Mouse (Mus musculus): ENCODE results near the gene Tas2r114.

The Tas2r114 gene

DNA sequence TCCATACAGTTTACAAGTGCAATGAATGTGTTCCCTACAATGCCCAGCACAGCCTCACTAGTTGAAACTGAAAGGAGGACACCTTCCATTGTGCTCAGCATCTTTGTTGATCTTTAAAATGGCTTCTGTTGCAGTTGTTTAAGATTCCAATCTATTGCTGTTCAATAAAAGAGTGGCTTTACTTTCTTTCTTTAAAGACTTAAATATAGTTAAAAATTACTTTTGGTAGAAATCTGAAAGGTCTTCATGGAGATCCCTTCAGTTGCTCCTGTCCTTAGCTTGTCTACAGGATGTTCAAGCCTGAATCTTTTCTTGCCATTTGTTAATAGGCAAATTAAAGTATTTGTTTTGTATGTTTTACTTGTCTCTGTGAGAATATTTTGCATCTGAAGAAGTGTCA is at the start of gene Tas2r114:
TSS of gene Tas2r114 (minus strand) at position 101 of the 400 bp plus-strand sequence.
- no peak for DNase-seq (ENCODE audit: low spot score)

DNA sequence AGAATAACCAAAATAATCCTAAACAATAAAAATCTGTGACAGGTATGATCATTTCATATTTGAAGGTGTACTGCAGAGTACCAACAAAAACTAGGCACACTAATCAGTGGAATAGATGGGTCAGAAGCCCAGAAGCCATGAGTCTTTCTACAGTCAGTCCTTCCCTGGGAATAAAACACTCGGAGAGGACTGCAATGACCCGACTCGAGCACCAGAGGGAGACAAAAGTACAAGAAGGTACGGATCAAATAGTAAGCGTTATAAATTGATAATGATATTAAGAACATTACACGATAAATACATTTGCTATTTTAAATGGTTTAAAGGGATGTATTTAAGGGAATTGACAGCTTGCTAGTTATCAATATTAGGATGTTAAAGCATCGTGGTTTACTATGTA is 22.9 kb upstream of the Tas2r114 start:
- no peak for DNase-seq (ENCODE audit: low spot score)

DNA sequence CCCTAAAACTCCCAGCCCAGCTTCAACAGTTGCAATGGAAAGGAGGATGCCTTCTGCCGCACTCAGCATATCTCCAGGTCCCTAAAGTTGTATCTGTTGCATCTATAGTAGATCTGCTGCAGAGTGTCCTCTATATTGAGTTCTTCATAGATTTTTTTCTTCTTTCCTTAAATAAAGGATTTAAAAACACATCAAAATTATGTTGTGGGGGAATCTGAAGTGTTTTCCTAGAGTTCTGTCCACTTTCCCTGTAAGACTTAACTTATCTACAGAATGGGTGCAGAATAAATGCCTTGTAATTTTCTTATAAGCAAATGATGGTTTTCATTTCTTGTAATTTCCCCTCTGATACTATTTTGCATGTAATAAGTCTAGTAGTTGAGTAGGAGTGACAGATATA is 2.5 kb downstream of the Tas2r114 start, which contains the start of gene Tas2r105:
TSS of gene Tas2r105 (minus strand) at position 101 of the 400 bp plus-strand sequence.
- DNase-seq (ENCODE audit: low spot score) = no peak

DNA sequence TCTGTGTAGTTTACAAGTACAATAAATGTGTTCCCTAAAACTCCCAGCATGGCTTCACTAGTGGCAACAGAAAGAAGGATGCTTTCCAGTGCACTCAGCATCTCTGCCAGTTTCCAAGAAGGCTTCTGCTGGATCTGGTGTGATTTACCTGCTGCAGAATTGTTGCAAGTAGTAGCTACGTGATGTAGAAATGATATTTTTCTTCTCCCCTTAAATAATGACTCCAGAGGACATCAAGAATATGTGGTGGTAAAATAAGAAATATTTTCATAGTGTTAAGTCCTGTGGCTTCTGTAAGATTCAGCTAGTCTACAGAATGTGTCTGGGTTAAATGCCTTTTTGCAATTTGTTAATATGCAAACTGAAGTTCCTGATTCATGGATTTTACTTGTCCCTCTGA is 4.2 kb downstream of the Tas2r114 start, which contains the start of gene Tas2r104:
TSS of gene Tas2r104 (minus strand) at position 101 of the 400 bp plus-strand sequence.
- no peak for DNase-seq (ENCODE audit: low spot score)

DNA sequence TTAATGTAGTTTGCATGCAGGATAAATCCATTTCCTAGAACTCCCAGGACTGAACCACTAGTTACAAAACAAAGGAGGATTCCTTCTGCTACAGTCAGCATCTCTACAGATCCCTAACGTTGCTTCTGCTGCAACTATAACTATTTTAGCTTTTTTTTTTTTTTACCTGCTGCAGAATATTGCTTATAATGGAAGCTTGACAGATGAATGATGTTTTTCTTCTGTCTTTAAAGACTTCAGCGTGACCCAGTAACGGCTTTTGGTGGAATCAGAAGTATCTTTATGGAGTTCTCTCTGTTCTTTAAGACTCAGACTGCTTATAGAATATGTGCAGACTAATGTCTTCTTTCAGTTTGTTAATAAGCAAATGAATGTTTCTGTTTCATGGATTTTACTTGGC is 11.1 kb downstream of the Tas2r114 start, which contains the start of gene Tas2r106:
TSS of gene Tas2r106 (minus strand) at position 101 of the 400 bp plus-strand sequence.
- no peak for DNase-seq (ENCODE audit: low spot score)

DNA sequence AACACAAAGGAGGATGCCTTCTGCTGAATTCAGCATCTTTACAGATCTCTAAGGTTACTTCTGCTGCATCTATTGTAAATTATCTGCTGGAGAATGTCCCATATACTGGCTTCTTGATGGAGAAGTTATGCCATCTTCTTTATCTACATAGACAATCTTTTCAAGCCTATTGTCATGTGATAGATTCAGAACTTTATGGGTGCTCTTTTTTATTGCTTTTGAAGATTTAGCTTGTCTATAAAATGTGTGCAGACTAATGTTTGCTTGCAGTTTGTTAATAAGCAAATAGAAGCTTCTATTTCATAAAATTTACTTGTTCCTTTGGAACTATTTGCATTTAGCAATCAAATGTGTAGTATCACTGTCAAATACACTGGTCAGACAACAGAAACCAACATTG is 29.8 kb downstream of the Tas2r114 start, which contains the start of gene Tas2r107:
TSS of gene Tas2r107 (minus strand) at position 101 of the 400 bp plus-strand sequence.
- DNase-seq (ENCODE audit: low spot score) = no peak

All from T-cell, adult 2 months (primary cell).